Comparison of ENCODE assay signal across 16 mouse cellular contexts in genomic region chr2:163743357-163743756, GRCm38 (mm10). TPM values are rescaled to one million over a fixed set of nuclear protein-coding genes. Genes with fewer than 3 reads are reported as not detected.
A peak's percentile ranks its signal among the peaks of the same experiment; 100 is the strongest.
DNase-seq lines count a peak whose midpoint lies in the region; ATAC-seq and TF ChIP-seq lines count a peak whose summit lies in the region.
"Had no signal": no experiment of that assay in that cellular context is flagged by ENCODE, and none has a peak within 500 bp of the region (broad histone marks: within the 10 kb centered on the region; RNA-seq: fewer than 3 reads in every experiment).

No protein-coding gene starts in this region.

- intact Hi-C loops in left cerebral cortex, postnatal 10 days (cut with DNase I): no loop called here

- ATAC-seq in lung, postnatal 0 days: peak; percentile 79
- ATAC-seq in erythroid progenitor cell, adult 5-6 weeks (replicated peaks; ENCODE audit: low FRiP score, poor library complexity, severe bottlenecking): no peak
- no peak for ATAC-seq in midbrain, postnatal 0 days (ENCODE audit: low FRiP score)
- ATAC-seq: intestine, embryonic 16.5 days; Patski had no signal

- H3K9ac ChIP-seq in lung, postnatal 0 days (replicated peaks; ENCODE audit: low read depth): no peak overlapping the region
- no peak overlapping the region for H3K9ac ChIP-seq in midbrain, postnatal 0 days (replicated peaks; ENCODE audit: low read length, poor library complexity, severe bottlenecking)
- H3K9ac ChIP-seq: hindbrain, embryonic 12.5 days had no signal

- DNase-seq in kidney, postnatal 14 days: peak; percentile 33
- DNase-seq in kidney, adult 18-20 months: no peak
- DNase-seq in MEL-GATA-1-ER (ENCODE audit: extremely low read depth, low read depth): peak; percentile 61
- DNase-seq in liver: peak; percentile 20
- peak; percentile 37 for DNase-seq in lung, postnatal 0 days (ENCODE audit: low spot score)
- no peak for DNase-seq in midbrain, postnatal 0 days (ENCODE audit: low spot score)
- DNase-seq in left cerebral cortex, postnatal 10 days (ENCODE audit: extremely low spot score in 1 of 2, low spot score in 2 of 2): no peak
- DNase-seq: cerebellum, adult 9-10 months; gastrocnemius, postnatal 36 days; left cerebral cortex, postnatal 4 days; right cerebral cortex, adult 18-20 months had no signal

- TF ChIP-seq CTCF in lung, postnatal 0 days (IDR thresholded peaks at IDR 0.05): no peak
- no peak for TF ChIP-seq CTCF in midbrain, postnatal 0 days (IDR thresholded peaks at IDR 0.05)

- H3K27me3 ChIP-seq in lung, postnatal 0 days (replicated peaks; ENCODE audit: insufficient read depth, low read length): no peaks in the 10 kb centered on the region; the same call in 1 of the 2 replicates
- H3K27me3 ChIP-seq in midbrain, postnatal 0 days (ENCODE audit: insufficient read depth, low read length): no peaks in the 10 kb centered on the region
- H3K27me3 ChIP-seq: hindbrain, embryonic 12.5 days; Patski had no signal

- TF ChIP-seq EP300 in lung, postnatal 0 days (IDR thresholded peaks at IDR 0.05): no peak

- H3K9me3 ChIP-seq in lung, postnatal 0 days (ENCODE audit: low read length): no peaks in the 10 kb centered on the region
- no peaks in the 10 kb centered on the region for H3K9me3 ChIP-seq in midbrain, postnatal 0 days (ENCODE audit: low read length)
- H3K9me3 ChIP-seq: forebrain, embryonic 10.5 days; hindbrain, embryonic 12.5 days had no signal

- H3K4me1 ChIP-seq in lung, postnatal 0 days (ENCODE audit: insufficient read depth, low read depth, low read length): no peaks in the 10 kb centered on the region; the same call in 1 of the 2 replicates
- H3K4me1 ChIP-seq in midbrain, postnatal 0 days (ENCODE audit: insufficient read depth, low read length): no peaks in the 10 kb centered on the region
- H3K4me1 ChIP-seq: hindbrain, embryonic 12.5 days had no signal

- no peaks in the 10 kb centered on the region for H3K36me3 ChIP-seq in lung, postnatal 0 days (ENCODE audit: insufficient read depth, low read length)
- no peaks in the 10 kb centered on the region for H3K36me3 ChIP-seq in midbrain, postnatal 0 days (ENCODE audit: insufficient read depth, low read length)
- H3K36me3 ChIP-seq: forebrain, embryonic 10.5 days; hindbrain, embryonic 12.5 days had no signal

- H3K4me3 ChIP-seq in lung, postnatal 0 days (ENCODE audit: low read depth, low read length): no peak overlapping the region
- no peak overlapping the region for H3K4me3 ChIP-seq in midbrain, postnatal 0 days (ENCODE audit: low read depth, low read length)
- H3K4me3 ChIP-seq: forebrain, embryonic 10.5 days; hindbrain, embryonic 12.5 days had no signal

- 42% methylated on average over 6 of the region's 6 CpGs for WGBS in lung, postnatal 0 days
- 77% methylated on average over 6 of the region's 6 CpGs for WGBS in midbrain, postnatal 0 days

- H3K27ac ChIP-seq in lung, postnatal 0 days (ENCODE audit: low read length): no peak overlapping the region
- H3K27ac ChIP-seq in midbrain, postnatal 0 days (ENCODE audit: low read depth, low read length): no peak overlapping the region
- H3K27ac ChIP-seq: forebrain, embryonic 10.5 days; hindbrain, embryonic 12.5 days had no signal

- H3K4me2 ChIP-seq in lung, postnatal 0 days (replicated peaks; ENCODE audit: low read depth, low read length): no peak overlapping the region
- no peak overlapping the region for H3K4me2 ChIP-seq in midbrain, postnatal 0 days (ENCODE audit: low read depth, low read length, poor library complexity, severe bottlenecking)
- H3K4me2 ChIP-seq: hindbrain, embryonic 12.5 days had no signal

RNA-seq across cellular contexts. Expression of gene Ada, which starts 6.7 kb away (rescaled TPM):
- 3.2 and 3.6 TPM in 2 replicates for polyA plus RNA-seq in lung, postnatal 0 days (2015; fragmentation: Nextera tagmentation; extraction: Ambion mirVana)
- 6.3 and 9.4 TPM in 2 replicates for total RNA-seq in erythroid progenitor cell, adult 5-6 weeks (2015; ENCODE audit: low replicate concordance)
- 0.98 and 4.9 TPM in 2 replicates for total RNA-seq in erythroid progenitor cell, adult 5-6 weeks (2017; ENCODE audit: low replicate concordance)
- total RNA-seq in midbrain, postnatal 0 days (2014; rRNA removed): 1.4 and 2.6 TPM in 2 replicates
- polyA plus RNA-seq in midbrain, postnatal 0 days (2015; fragmentation: Nextera tagmentation; extraction: Ambion mirVana): 3.7 and 3.8 TPM in 2 replicates
- 1 to 10 TPM; 3.7 to 3.8 TPM for total RNA-seq in left cerebral cortex, postnatal 10 days (2021)

Comparison
In these comparisons a context has a peak if more than half of its experiments do, and no peak if none do; other contexts are left out.
1. DNase-seq: peak in kidney, postnatal 14 days (single experiment), MEL-GATA-1-ER (single experiment), liver (single experiment) and lung, postnatal 0 days (single experiment); none in kidney, adult 18-20 months (single experiment), midbrain, postnatal 0 days (single experiment) and left cerebral cortex, postnatal 10 days (0 of 2).